Mouse (Mus musculus) G1E (cell line): ENCODE measurements around the gene Rnf115. TPM values are rescaled to one million over a fixed set of nuclear protein-coding genes. Genes with fewer than 3 reads are reported as not detected.

Experiments used
- ATAC-seq: 2 replicates; pipeline ENCODE4 v1.8.0; 2016; ENCODE audit warnings: mild to moderate bottlenecking; ENCODE audit not compliant: insufficient number of reproducible peaks, poor library complexity, low FRiP score, severe bottlenecking; ENCODE audit errors: extremely low read depth
- DNase-seq: peaks from one replicate; pipeline ENCODE4 v3.0.0; 2012; ENCODE audit warnings: low spot score
- H3K27me3 ChIP-seq: 2 replicates; pipeline ENCODE4 v1.6.1; 2012; ENCODE audit warnings: mild to moderate bottlenecking, low read length, inconsistent platforms; ENCODE audit not compliant: insufficient read depth
- H3K36me3 ChIP-seq: replicated peaks from 2 replicates; pipeline ENCODE3; 2012; ENCODE audit warnings: mild to moderate bottlenecking, inconsistent platforms
- H3K4me1 ChIP-seq: 2 replicates; pipeline ENCODE4 v1.6.1; 2012; ENCODE audit warnings: low read depth, low read length, inconsistent platforms, mixed read lengths; ENCODE audit not compliant: insufficient read depth
- H3K4me3 ChIP-seq: 2 replicates; pipeline ENCODE4 v1.5.1; 2012; ENCODE audit warnings: low read depth, mild to moderate bottlenecking, inconsistent platforms, low read length, moderate library complexity, mixed read lengths
- H3K9me3 ChIP-seq: replicated peaks from 2 replicates; pipeline ENCODE4 v1.6.1; 2012; ENCODE audit warnings: inconsistent platforms
- CTCF ChIP-seq: IDR thresholded peaks from 2 replicates; pipeline ENCODE4 v1.5.1; 2012; ENCODE audit warnings: low read depth, low read length, inconsistent platforms, mixed read lengths
- GATA1 ChIP-seq: IDR thresholded peaks from 2 replicates; pipeline ENCODE4 v1.6.1; 2012; ENCODE audit warnings: borderline replicate concordance, low read length, inconsistent platforms, mixed read lengths
- GATA2 ChIP-seq: IDR thresholded peaks from 2 replicates; pipeline ENCODE4 v1.6.1; 2012; ENCODE audit warnings: low read depth, low read length, inconsistent platforms, borderline replicate concordance
- POLR2AphosphoS5 ChIP-seq: IDR thresholded peaks from 2 replicates; pipeline ENCODE4 v1.6.1; 2012; ENCODE audit warnings: low read depth, low read length, inconsistent platforms; ENCODE audit not compliant: insufficient replicate concordance
- TAL1 ChIP-seq: conservative IDR thresholded peaks from 2 replicates; pipeline ENCODE4 v1.6.1; 2012; ENCODE audit warnings: low read depth, low read length, inconsistent platforms, mixed read lengths
- polyA plus RNA-seq: library from polyadenylated mRNA; stranded (reverse); fragments of >175 nt; gene quantifications from 2 replicates; pipeline ENCODE4 v1.2.3, GENCODE M21; 2012
- total RNA-seq, 2 experiments: library from RNA; stranded (forward) in 1 of 2; stranded (reverse) in 1 of 2; fragments of 200-1000 nt in 1 of 2; fragments of >200 nt in 1 of 2; fragmentation: Nextera tagmentation in 1 of 2; gene quantifications; 2 replicates each; pipeline ENCODE4 v1.2.3; 2014 to 2017

Gene Rnf115
- total and polyA plus RNA-seq, 3 experiments = 21.2 to 79.1 (median 63.7) TPM

DNA sequence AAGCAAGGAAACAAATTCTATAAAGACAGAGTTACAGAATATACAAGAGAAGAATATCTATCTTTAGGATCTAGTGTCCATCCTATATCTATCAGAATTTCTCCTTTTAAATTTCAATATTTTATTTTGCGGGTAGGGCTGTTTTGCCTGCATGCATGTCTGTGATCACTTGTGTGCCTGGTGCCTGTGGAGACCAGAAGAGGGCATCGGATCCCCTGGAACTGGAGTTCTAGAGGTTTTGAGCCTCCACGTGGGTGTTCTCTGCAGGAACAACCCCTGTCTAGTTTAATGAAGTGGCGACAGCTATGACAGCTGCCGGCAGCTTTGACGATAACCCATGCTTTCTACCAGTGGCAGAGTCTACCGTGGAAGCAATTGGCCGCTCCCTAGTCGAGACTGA is 85.6 kb downstream of the Rnf115 start:
- peaks cover 10% of the 10 kb centered on the region for H3K27me3 ChIP-seq
- no peak for ATAC-seq
- TF ChIP-seq POLR2AphosphoS5 (no peak), TAL1 (no peak), CTCF (no peak), GATA1 (no peak), GATA2 (no peak)
- peaks cover 31% of the 10 kb centered on the region for H3K4me1 ChIP-seq
- DNase-seq = no peak
- no peaks in the 10 kb centered on the region for H3K36me3 ChIP-seq
- no peak overlapping the region for H3K4me3 ChIP-seq
- H3K9me3 ChIP-seq = no peaks in the 10 kb centered on the region

DNA sequence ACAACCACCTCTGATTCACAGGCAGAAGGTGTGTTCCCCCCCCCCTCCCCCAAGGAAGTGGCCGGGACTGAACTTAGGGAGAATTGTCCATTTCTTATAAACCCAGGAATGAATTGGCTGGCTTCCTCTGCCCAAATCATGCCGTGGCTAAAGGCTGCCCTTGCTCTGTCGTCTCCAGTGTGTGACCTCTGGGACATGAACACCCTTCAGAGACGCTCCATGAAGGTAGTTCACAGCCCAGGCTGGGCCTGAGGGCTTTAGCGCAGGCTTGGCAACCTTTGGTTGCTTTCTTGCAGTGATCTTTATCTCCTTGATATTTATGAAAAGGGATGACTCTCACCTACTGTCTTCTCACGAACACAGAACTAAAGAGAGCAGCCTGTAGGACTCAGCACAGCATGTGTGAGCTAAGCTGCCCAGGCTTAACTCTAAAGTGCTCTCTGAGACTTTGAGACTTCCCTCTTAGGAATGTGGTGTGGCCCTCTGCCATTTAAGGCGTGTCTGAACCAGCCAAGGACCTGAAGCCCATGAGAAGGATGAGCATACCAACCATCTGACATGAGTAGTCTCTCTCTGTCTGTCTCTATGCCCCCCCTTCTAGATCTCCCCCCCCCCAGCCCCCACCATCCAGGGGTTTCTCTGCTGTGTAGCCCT is 86.3 kb downstream of the Rnf115 start:
- Histone ChIP-seq H3K4me1 (peaks cover 26% of the 10 kb centered on the region), H3K27me3 (peaks cover 10% of the 10 kb centered on the region), H3K36me3 (no peaks in the 10 kb centered on the region), H3K4me3 (no peak overlapping the region), H3K9me3 (no peaks in the 10 kb centered on the region)
- TF ChIP-seq GATA2 (no peak), TAL1 (no peak), POLR2AphosphoS5 (no peak), GATA1 (no peak), CTCF (no peak)
- ATAC-seq = no peak
- no peak for DNase-seq

DNA sequence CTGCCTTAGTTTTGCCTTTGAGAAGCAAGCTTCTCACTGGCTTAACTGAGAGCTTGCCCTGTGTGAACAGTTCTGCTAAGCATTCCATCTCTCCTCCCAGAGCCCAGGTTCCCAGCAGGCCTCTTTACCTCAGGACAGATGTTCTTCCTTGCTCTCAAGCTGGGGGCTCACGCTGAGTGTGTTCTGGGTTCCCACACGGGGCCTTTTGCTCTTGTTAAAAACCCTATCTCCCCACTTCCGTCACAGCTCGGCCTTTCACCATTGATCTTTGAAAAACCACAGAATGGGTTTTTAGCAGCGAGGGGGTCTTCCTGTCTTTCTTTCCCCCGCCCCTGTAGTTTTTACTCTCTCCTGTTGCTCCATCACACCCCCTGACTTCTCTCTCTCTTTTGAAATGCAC is 86.9 kb downstream of the Rnf115 start:
- peaks cover 26% of the 10 kb centered on the region for H3K4me1 ChIP-seq
- no peak overlapping the region for H3K4me3 ChIP-seq
- no peaks in the 10 kb centered on the region for H3K36me3 ChIP-seq
- no peak for DNase-seq
- no peaks in the 10 kb centered on the region for H3K9me3 ChIP-seq
- ATAC-seq = no peak
- H3K27me3 ChIP-seq = peaks cover 13% of the 10 kb centered on the region
- TF ChIP-seq POLR2AphosphoS5 (no peak), GATA2 (no peak), GATA1 (no peak), TAL1 (no peak), CTCF (no peak)

DNA sequence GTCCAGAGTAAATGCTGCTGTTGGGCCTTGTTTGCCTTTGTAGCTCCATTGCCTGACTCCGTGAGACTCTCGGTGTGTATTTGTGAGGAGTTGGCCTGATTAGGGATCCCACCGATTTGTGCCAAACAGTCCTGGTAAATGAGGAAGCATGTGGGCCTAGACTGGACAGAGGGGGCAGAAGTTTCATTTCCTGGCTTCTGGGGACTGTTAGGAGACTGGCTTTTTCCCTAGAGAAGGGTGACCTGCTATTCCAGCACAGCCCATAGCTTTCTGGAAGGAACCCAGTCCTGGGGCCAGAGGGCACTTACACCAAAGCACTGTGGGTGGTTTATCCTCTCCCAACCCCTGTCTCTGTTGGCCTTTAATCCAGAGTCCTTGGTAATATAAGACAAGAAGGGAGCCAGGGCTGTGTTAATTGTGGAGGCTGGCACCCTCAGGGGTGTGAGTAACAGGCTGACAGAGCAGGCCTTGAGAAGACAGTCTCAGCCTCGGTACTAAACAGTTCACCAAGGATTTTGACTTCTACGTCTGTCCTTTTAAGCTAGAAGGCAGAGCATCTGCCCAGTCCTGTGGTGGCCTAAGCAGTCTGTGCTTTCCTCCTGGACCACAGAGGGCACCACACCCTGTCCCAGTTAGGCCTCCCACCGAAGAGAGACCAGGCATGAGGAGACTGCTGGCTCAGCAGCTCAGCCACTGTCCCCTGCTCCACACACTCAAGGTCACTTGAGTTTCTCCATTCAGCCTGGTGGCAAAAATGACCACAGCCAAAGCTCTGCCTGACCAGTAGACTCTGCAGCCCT is 92.9 kb downstream of the Rnf115 start:
- DNase-seq (no peak), ATAC-seq (no peak)
- Histone ChIP-seq H3K4me3 (no peak overlapping the region), H3K4me1 (peaks cover 41% of the 10 kb centered on the region), H3K27me3 (peaks cover 18% of the 10 kb centered on the region), H3K9me3 (no peaks in the 10 kb centered on the region), H3K36me3 (no peaks in the 10 kb centered on the region)
- no peak for TF ChIP-seq CTCF
- no peak for TF ChIP-seq TAL1
- no peak for TF ChIP-seq GATA1
- TF ChIP-seq POLR2AphosphoS5 = no peak
- no peak for TF ChIP-seq GATA2

DNA sequence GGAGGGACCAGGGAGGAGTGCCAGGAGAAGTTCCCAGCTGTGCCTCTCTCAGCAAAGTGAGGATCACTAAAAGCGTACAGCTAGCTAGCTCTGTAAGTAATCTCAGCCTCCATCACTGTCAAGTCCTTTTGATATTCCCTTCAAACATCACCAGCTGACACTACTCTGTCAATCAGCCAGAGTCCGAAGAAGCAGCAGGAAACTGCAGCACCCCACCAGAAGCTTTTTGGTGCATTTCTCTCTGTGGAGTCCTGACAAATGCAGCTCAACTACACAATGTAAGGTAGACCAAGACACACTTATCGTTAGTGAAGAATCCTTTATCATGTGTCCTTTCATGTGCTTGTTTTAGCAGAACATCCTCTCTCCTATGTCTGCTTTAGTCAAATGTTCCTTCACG is 94.1 kb downstream of the Rnf115 start:
- no peak for ATAC-seq
- Histone ChIP-seq H3K4me3 (no peak overlapping the region), H3K9me3 (no peaks in the 10 kb centered on the region)

DNA sequence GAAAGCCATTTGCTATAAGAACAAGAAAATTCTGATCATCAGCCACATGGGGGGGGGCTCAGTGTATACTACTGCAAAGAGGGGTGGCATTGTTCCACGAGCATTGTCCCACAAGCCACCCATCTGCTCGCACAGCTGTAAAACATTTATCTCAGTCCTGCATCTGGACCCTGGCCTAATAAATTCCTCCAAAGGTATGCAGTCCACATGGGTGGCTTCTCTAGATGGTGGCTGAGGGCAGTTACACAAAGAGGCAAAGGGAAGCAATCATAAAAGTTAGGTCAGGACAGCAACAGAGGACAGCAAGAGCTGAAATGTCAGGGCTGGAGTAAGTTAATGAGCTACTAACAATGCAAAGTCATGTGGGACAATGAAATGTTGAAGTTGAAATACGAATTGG is 96.2 kb downstream of the Rnf115 start:
- Histone ChIP-seq H3K36me3 (no peaks in the 10 kb centered on the region), H3K9me3 (no peaks in the 10 kb centered on the region), H3K4me3 (peak overlapping the region; percentile 10; the same call in 1 of the 2 replicates), H3K27me3 (peaks cover 11% of the 10 kb centered on the region), H3K4me1 (peaks cover 54% of the 10 kb centered on the region)
- peak; percentile 88 for ATAC-seq
- TF ChIP-seq GATA2 = no peak
- peak; percentile 92 for TF ChIP-seq TAL1
- peak; percentile 65 for DNase-seq

More for the DNA sequence above, 94.1 kb downstream of the Rnf115 start:
- peaks cover 16% of the 10 kb centered on the region for H3K27me3 ChIP-seq
- H3K36me3 ChIP-seq = no peaks in the 10 kb centered on the region
- TF ChIP-seq POLR2AphosphoS5 (no peak), CTCF (no peak), GATA2 (no peak), TAL1 (no peak), GATA1 (no peak)
- peaks cover 44% of the 10 kb centered on the region for H3K4me1 ChIP-seq
- DNase-seq = no peak
